Mouse (Mus musculus) lung, adult 18-20 months (tissue): ENCODE results near the gene Tmcc1.

Experiments
- DNase-seq, 2 experiments: peaks; one replicate each; pipeline ENCODE4 v3.0.0; 2022; ENCODE audit warnings: mixed read lengths in 2 of 2

Tmcc1 gene

GRCm38 (mm10) chr6:115968700-115969099 is 224.6 kb downstream of the Tmcc1 start:
- no peak for DNase-seq
